Mouse (Mus musculus) mouse embryonic stem cell (cell line): Measurements from ENCODE around the gene Kdm6b.

Experiments used
- in situ Hi-C, 2 experiments: fragments of 300-500 bp; cut with MboI; formaldehyde crosslinking; loops; 1 replicate in 1 of 2; 3 replicates in 1 of 2; pipeline ENCODE4 v1.14.3; 2019 to 2020; ENCODE audit warnings: low sequenced_read_pairs in 2 of 2, low pct_unique_long_range_greater_than_20kb in 1 of 2, mixed read lengths in 1 of 2; ENCODE audit not compliant: unreplicated experiment in 1 of 2

Kdm6b gene

DNA sequence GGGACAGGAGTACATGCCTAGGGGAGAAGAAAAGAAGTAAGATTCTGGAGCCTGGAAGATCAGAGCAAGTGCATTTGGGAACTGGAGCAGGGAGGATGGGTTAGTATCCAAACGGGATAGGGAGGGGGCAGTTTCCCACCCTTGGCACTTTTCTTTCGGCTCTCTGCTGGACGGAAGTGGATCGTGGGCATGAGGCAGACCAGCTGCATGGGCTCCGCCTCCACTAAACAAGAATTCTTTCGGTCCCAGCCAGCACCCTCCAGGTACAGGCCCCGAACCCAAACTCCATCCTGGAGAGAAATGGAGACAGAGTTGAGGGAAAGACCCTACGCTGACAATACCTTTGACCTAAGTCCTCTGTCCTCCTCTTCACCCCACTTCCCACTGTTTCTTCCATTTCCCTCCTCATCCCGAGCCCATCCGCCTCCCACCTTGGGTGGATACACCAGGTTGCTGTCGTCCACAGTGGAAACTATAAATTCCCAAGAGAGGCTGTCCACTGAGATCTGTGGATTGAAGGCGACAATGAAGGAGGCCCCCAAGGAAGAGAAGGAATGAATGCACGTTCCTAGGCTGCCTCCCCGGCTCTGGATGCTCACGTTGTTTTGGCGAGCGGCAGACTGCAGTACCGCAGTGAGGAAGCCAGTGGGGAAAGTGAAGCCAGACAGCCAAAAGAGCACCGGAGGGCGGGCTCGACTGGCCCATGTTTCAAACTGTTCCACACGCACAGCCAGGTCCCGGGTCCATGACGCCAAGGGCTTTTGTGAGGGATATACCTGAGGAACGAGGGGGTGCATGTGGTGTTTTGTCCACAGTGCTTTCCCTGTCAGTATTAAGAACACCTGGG, 7.9 kb upstream of the Kdm6b start:
- in situ Hi-C loops: loop anchor here in 1 of 2 experiments (25.0 kb wide), 2 partner anchors 191 to 291 kb away; partner anchors contain the start of genes Atp1b2, Sat2 and Shbg

DNA sequence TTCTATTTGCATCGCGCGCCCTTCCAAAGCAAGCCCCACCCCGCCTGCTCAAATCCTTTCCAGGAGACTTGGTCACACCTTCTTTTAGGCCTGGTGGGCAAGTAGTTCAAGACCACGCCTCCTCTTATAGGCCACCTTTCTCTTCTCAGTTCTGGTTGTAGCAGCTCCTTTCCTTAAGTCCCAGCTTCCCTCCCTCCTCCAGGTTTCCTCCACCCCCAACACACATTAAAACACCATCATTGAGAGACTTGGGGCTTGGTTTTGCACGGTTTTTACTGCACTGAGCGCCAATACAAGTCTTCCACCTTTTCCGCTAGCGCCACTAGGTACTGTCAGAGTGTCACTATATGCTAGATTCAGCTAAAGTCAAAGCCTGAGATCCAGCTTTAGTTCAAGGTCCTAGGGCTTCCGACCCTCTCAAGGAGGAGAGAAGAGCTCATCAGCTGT, 7.1 kb upstream of the Kdm6b start:
- in situ Hi-C loops: loop anchor here in 1 of 2 experiments (25.0 kb wide), 2 partner anchors 192 to 292 kb away; partner anchors contain the start of genes Atp1b2, Sat2 and Shbg

DNA sequence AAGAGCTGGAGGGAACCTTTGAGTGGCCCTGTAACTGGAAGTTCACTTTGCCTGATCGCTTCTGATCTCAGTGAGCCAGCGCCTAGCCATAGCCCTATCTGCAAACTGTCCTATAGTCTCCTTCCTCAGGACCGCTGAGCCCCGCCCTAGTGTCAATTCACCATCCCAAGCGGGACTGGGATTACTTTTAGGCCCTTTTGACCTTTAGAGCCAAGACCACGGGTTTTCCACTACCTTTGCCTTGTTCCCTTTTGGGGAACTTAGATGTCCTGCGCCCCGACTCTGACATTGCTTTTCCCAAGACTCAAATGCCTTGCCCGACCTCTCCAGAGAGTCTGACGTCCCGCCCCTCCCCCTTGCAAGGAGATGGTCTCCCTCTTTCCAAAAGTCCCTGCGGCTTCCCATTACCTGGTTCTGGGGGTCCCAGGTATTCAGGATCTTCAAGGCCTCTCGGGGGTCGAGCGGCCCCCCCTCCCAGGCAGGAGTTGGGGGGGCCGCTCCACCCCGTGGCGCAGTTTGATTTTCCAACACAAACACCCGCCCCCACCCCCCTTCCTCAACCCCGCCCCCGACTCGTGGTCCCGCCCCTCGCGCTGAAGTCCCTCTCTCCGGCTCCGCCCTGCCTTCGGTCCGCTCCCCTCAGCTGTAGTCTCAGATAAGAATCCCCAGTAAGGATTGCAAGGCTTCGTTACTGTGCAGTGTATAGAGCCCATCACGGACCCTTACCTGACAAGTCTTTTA, 6.5 kb upstream of the Kdm6b start:
- in situ Hi-C loops: loop anchor here in 1 of 2 experiments (25.0 kb wide), 2 partner anchors 192 to 292 kb away; partner anchors contain the start of genes Atp1b2, Sat2 and Shbg

DNA sequence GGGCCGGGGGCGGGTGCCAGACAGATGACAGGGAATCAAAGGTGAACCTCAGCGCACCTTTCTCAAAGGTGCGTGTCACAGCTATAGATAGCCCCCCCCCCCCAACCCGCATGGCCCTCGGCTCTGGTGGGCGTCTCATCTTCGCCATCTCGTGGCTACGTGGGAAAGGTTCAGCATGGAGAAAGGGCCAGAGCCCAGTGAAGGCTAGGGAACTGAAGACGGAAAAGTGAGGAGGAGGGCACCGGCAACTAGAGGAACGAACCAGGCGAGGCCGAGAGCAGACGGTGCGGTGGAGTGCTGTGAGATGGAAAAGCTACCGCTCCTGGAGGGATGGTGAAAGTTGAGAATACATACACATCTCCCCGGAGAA, 6.0 kb upstream of the Kdm6b start:
- in situ Hi-C loops: loop anchor here in 1 of 2 experiments (25.0 kb wide), 2 partner anchors 193 to 293 kb away; partner anchors contain the start of genes Atp1b2, Sat2 and Shbg

DNA sequence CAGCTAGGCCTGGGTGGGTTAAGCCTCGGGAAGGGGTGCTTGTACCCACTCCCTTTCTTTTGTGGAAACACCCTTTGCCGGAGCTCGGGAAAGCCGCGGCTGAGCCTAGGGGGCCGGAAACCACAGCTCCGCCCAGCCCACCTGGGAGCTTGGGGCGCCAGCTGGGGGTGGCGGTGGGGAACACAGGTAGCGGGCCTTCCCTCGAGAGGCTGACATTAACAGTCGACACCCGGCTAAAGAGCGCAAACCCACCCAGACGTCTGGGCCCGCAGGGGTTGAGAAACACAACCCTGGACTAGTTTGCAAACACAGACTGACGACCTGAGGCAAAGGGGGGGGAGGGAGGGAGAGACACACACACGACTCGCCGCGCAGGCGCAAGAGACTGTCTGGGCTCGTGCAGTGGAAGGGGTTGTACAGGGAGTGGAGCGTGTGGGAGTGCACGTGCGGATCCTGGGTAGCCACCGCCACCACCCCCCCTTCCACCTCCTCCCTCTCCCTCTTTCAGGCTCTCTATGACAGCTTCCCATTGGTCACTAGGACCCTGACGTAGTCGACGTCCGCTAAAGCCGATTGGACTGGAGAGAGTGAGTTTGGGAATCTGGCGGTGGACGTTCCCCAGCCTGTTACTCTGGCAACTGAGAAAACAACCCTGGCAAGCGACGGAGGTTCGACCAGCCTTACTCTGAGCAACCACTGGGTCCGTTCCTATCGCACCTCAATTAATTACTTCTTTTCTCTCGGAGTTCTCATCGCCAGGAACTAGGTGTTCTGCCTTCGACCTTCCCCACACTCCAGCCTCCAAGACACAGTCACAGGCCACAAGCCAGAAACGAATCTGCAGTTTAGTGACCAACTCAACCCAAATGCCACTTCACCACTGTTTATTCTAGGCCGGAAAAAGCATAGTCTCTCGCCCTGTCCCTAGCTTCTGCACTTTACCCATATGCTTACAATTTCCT, 5.3 kb upstream of the Kdm6b start:
- in situ Hi-C loops: loop anchor here in 1 of 2 experiments (25.0 kb wide), 2 partner anchors 194 to 294 kb away; partner anchors contain the start of genes Atp1b2, Sat2 and Shbg

DNA sequence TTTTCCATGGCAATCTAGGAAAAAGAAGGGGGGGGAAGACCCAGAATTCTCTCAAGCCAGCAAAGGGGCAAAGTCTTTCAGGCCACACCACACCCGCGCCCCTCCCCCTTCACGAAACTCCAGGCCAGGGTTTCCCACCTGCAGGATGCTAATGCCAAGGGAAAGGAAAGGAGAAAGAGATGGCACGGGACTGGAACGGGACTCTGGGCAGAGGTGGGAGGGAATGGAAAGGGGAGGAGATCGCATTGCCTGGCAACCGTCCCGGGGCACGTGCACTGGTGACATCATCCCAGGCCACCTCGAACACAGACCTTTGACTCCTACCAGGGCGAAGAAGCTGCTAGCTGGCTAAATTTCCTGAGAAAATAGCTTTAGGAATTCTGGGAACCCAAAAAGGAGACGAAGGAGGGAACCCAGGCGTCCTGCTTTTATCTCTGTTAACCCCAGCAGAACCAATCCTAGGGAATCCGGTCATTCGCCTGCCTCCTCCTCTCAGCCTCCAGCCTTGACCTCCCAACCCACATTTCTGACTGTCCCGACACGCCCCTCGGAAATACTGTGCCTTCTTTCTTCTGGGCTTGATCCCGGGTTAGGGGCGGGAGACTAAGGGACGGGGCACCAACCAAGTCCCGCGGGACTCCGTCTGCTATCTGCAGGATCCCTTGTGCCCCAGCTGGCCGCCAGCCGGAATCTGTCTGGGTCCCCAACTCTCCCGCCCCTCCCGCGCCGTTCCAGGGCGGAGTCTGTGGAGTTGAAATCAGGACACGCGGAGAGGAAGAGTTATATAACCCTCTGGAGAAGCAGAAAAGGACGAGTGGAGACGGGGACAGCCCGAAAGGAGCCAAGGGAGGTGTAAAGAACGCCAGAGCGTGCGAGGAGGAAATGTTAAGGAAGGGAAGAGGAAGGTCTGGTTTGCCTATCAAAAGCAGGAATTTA, 4.2 kb upstream of the Kdm6b start:
- in situ Hi-C loops: loop anchor here in 1 of 2 experiments (25.0 kb wide), 2 partner anchors 195 to 295 kb away; partner anchors contain the start of genes Atp1b2, Sat2 and Shbg

DNA sequence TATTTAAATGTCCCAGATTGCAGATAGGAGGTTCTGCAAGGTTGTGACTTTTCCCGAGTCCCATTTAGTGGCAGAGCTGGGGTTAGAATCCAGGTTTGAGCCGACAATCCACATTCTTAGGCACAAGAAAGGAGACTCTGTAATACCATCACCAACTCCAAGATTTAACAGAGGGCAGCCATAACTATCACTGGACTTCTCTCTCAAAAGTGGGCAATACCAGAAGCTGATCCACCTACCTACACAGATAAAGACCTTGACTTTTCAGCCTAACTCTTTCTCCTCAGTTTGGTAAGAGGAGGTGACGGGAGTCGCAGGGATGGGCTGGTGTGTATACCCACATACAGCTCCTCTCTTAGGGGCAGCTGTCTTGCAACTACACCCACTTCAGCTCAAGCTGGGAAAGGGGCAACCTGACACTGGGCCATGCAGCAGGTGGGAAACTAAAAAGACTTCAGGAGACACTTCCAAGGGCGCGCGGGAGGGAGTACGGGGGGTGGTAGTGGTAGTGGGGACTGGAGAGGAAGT, 3.5 kb upstream of the Kdm6b start:
- in situ Hi-C loops: loop anchor here in 1 of 2 experiments (25.0 kb wide), 2 partner anchors 195 to 295 kb away; partner anchors contain the start of genes Atp1b2, Sat2 and Shbg

DNA sequence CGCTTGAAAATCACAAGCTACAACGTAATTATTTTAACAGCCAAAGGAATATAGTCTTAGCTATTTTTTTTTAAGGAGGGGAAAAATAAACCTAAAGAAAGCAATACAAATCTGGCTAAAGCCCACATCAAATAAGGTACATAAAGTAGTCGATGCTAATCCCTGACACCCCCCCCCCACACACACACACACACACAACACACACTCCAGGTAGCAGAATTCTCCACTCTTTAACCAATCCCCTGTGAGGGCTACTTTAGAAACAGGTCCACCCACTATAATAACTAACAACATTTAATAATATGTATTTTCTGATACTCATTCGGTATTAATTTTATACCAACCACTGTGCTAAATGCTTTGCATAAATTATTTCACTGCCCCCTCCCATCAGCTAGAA, 3.0 kb upstream of the Kdm6b start:
- in situ Hi-C loops: loop anchor here in 1 of 2 experiments (25.0 kb wide), 2 partner anchors 196 to 296 kb away; partner anchors contain the start of genes Atp1b2, Sat2 and Shbg

DNA sequence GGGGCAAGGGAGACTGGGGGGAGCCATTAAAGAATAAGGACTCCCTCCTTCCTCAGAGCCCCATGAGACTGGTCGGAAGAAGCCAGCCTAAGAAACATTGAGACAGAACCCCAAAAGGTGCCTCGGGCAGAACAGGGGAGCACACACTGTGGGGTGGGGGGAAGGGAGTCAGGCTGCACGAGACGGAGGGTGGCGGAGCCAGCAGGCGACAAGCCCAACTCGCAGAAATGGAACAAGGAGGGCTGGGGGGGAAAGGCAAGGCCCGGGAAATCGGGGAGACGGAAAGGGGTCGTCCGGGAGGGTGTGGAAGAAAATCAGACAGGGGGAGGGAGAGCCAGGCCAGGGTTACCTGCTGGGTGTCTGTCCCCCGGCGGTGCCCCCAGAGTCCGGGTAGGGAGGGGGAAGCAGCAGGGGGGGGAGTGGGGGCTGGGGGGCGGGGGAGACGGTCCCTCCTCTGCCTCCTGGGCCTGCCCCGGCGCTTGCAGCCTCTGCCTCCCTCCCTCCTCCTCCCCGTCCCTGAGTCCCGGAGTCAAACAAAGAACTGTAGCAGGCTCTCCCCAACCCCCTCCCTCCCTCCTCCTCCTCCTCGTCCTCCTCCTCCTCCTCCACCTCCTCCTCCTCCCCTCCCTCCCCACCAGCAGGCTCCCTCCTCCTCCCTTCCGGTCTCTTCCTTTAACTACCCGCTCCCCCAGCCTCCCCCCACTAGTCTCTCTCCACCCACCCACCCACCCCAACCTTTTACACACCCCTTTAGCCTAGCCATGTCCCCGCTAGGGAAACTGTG, 2.4 kb upstream of the Kdm6b start:
- in situ Hi-C loops: loop anchor here in 1 of 2 experiments (25.0 kb wide), 2 partner anchors 196 to 296 kb away; partner anchors contain the start of genes Atp1b2, Sat2 and Shbg

DNA sequence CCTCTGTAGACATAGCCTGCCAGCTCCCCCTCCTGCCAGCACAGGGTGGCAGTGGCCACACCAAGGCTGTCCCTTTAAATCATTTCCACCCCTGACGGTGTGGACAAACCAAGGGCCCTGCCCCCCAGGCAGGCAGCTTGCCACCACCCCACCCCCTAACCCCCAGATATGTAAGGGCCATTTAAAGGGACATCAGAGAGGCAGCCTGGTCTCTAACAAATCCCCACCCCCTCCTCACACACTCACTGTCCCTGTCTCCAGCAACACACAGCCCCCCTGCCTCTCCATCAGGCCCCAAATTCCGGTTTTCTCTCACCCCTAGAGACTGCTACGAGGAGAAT, 1.8 kb upstream of the Kdm6b start:
- in situ Hi-C loops: loop anchor here in 1 of 2 experiments (25.0 kb wide), 2 partner anchors 197 to 297 kb away; partner anchors contain the start of genes Atp1b2, Sat2 and Shbg

DNA sequence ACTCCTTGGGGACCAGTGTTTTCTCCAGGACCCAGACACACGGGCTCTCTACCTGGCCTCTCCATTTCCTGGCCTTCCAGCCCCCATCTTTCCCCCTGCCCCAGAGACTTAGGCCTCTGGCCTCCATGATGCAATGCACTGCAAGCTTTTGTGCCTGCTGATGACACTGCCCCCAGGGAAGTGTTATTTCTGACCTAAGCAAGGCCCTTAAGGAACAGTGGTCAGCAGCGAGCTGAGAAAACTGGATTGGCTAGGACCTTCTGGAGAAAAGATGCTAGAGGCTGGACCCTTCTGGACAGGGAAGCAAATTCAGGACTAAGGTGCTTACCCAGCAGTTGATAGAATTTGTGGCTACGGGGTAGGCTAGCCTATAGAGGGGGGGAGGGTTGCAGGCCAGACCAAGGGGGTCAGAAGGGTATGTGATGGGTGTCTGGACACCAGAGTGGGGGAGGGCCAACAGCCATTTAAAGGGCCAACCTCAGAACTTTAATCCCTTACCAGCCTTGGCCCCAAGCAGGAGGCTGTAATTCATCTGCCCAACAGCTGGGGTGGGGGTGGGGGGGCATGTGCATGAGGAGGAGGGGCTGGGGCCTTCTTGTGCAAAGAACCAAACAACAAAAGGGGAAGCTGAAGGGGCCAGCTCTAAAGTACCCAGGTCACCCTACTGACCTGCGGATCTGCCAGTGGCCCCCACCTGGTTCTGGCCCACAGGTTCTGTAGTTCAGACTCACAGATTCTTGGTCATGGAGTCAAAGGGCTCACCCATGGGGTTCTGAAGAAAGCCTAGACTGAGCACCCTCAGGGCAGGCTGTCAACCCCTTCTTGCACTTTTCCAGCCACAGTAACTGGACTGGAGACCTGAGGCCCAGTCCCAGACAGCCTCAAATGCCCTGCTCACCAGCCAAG, 1.2 kb upstream of the Kdm6b start:
- in situ Hi-C loops: loop anchor here in 1 of 2 experiments (25.0 kb wide), 2 partner anchors 198 to 298 kb away; partner anchors contain the start of genes Atp1b2, Sat2 and Shbg

DNA sequence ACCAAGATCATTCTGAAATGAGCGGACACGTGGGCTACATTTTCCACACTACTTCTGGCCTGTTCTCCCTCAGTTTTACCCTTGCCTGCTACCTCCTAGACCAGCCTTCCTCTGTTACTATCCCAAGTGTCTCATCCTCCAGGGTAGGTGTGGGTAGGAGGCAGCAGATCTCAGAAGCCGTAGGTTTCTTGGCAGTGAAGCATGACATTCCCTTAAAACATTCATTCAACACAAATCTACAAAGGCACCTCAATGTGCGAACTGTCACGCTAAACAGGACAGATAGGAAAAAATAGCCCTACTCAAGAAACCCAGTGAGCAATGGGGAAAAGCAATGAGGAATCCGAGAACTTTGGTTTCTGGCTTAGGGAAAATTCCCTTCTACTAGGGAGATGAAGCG, 927 bp downstream of the Kdm6b start:
- in situ Hi-C loops: loop anchor here in 1 of 2 experiments (25.0 kb wide), 2 partner anchors 200 to 300 kb away; partner anchors contain the start of genes Atp1b2, Sat2 and Shbg

DNA sequence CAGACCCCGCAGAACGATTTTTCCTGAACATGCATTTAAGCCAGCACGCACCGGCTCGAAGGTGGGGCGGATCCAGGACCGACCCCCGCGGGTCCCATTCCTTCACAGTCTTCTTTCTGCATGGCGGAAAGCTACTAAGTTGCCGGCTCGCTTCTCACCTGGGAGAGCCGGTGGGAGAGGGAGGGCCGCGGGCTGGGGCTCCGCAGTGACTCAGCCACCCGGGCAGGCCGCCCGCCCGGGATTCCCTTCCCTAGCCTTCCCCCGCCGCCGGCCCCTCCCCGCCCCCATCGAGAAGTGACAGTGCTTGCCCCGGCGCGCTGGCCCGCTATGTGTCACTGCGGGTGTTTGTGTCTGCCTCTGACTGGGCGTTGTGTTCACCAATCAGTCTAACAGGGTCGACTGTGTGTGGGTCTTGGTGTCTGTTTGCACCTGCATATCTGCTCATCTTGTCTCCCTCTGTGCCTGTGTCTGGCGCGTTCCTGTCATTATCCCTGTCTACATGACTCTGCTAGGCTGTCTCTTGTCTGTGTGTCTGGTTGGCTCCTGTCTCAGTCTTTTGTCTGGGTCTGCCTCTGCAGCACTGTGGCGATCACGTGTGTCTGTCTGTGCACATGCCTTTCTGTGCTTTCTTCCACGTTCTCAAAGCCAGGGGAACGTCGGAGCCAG, 1.8 kb downstream of the Kdm6b start:
- in situ Hi-C loops: loop anchor here in 1 of 2 experiments (25.0 kb wide), 2 partner anchors 201 to 301 kb away; partner anchors contain the start of genes Atp1b2, Sat2 and Shbg

DNA sequence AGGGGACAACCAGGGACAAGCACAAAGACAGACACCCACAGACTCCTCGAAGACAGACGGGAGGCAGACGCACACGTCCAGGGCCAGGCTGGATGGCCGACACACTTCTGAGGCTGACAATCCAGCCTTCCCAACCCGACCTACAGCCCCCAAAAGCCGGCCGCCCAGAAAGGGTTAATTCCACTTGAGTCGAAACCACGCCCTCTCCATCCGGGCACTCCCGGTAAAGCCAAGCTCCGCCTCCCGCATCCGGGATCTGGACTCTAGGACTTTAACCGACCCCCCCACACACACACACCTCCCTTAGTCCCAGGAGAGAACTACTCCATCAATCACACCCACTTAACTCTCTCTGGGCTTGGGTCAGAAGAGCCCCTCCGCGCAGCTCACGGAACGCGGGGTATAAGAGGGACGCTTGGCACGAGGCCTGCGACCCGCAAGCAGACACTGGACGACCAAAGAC, 2.4 kb downstream of the Kdm6b start:
- in situ Hi-C loops: loop anchor here in 1 of 2 experiments (25.0 kb wide), 2 partner anchors 201 to 301 kb away; partner anchors contain the start of genes Atp1b2, Sat2 and Shbg
